Mouse (Mus musculus) WW6 (cell line): ENCODE measurements at regions not wholly inside any gene's neighbourhood (a gene's known extent, or its start where the extent isn't known, plus 50 kb on each side); places are given as distances from the start of the nearest gene placed in this dataset.

ENCODE experiments used
- DNase-seq: peaks from one replicate; pipeline ENCODE4 v3.0.0-alpha.2; 2013; ENCODE audit warnings: low read depth, low spot score

DNA sequence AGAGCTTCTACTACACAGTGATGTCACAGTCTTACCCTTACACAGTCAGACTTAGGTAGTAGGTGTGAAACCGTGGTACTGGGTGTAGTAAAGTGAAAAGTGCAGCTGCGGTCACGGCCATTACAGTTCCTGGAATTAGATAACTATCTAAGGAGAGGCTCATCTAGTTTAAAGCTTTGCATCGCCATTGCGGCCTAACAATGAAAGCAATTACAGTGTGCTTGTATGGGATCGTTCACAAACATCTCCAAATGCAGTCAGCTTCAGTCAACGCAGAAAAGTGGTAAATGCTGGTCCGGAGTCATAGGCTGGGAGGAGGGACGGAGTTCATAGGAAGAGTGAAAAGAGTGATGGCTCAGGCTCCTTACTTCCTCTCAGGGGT lies 106.0 kb upstream of the Col1a2 start:
- no peak for DNase-seq

DNA sequence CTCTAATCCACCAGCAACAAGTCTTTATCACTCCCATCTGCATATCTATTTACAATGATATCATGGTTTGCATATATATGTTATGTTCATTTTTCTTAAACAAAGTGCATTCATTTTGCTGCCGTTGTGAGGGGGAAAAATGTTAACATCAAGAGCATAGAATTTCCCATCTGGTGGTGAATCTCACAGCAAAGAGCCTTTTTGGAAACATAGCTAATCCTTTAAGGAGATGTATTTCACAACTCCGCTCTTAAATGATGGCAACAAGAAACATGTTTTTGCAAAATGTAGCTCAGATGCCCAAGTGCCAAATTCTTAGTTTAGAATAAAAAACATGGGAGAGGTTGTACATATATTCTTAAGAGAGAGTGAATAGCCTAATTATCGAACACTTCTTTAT lies 99.3 kb upstream of the Col1a2 start:
- no peak for DNase-seq

DNA sequence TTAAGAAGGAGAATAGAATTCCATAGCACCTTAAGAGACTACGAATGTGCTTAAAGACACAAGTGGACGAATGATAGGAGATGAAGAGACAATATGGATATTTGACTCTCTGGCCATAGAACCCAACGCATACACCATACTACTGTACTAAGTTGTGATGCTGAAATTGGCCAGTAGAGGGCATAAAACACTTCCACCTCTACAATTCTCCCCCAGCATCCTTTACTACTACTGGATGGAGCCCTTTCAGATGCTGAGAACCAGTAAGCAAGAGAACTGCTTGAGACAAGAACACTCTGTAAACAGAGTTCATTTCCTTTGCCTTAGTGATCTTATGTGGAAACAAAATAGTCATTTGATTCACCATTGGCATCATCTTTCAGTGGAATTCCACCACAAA lies 96.9 kb upstream of the Col1a2 start:
- peak; percentile 26 for DNase-seq

DNA sequence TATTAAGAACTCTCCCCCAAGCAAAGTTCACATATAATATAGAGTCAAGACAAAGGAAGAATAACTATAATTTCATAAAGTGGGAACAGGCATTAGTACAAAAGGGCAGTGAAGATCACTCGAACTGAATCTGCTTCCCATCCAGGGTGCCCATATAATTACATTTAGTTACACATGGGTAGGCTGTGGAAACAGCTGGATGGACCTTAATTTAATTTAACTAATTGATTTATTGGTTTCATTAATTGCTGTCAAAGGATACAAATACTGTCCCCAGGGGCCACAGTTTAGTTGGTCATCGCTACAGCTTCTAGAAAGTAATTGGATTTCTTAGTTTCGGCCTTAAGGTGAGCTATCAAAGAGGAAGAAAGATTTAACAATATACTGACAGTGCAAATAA lies 91.4 kb upstream of the Col1a2 start:
- no peak for DNase-seq

DNA sequence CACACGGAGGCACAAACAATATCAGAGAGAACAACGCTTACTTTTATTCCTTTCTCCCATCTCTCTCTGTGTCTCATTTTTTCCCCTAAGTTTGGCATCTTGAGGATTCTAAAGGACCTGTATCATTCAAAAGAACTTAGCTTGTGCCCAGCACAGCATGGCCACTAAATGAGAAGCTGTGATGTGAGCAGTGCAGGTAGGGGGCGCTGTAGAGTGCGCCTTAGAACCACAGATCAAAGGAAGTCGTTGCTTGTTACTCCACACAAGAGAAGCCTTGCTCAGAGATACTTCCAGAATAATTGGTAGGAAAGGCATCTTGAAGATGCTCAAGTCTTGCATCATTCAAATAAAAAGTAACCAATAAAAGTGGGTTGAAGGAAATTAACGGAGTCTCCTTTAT lies 90.4 kb upstream of the Col1a2 start:
- peak; percentile 48 for DNase-seq

DNA sequence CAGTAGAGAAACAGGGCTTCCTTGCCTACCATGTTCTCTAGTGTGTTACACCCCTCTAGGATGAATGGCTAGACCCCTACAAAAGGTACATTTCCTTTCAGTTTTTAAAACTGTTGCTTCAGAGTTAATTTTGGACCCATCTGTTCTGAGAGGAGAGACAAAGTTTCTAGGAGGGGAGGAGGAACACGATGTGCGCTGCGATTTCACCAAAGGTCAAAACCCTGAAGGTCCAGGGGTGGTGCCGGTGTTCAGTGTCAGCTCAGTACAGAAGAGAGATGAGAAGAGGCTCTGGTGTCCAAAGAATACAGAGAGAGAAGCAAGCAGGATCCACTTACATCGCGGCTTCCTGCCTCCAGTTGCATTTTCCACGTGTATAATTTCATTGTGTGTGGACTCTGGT lies 89.4 kb upstream of the Col1a2 start:
- no peak for DNase-seq

DNA sequence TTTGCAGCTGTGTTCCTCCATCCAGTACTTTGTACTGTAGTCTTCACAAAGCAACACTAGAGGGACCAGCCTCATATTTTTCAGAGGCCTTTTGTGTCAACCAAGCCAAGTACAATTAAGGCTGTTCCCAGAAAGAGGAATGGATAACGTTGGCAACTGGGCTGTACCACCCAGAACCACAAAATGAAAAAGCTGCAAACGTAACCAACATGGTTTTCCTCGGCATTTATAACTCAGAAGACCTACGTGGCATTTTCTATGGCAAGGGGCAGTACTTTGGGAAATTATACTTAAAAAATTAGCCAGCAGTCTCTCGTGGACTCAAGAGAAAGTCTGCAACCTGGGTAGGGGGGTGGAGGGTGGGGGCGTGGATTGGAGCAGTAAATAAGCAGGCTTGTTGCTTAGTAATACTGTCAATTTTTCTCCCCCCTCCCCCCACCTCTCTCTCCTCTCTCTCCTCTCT lies 87.3 kb upstream of the Col1a2 start:
- no peak for DNase-seq

DNA sequence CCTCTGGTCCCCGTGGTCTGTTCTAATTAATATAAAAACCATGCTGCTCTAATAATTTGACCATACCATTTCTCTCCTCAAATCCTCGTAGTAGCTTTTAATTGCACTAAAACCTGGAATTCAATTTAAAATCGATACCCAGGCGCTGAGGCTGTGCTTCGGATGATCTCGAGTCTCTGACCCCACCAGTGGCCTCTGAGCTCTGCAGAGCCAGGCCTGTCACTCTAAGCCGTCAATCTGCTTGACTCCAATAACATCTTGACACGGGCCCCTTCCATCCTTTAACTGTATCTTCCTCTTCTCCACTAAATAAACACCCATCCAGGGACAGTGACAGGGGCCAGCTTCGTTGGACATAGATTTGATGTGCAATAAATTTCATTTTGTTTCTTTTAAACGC lies 86.2 kb upstream of the Col1a2 start:
- no peak for DNase-seq

DNA sequence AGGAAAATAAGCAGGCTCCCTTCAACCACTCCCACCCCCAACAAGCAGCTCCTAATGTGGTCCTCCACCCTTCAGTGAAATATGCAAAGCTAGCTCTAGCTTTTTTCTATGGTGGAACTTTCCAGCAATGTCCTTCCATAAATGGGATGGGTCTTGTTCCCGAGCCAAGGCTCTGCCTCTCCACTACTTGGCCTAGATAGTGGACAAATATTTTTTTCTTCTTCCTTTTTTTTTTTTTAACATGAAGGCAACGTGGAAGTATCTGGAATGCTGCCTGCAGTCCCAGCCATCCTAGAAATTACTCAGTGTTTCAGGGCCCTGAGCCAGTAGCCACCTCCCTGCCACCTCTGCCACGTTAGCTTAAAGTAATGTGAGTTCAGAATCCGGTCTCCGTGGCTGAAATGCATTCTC lies 85.7 kb upstream of the Col1a2 start:
- no peak for DNase-seq

DNA sequence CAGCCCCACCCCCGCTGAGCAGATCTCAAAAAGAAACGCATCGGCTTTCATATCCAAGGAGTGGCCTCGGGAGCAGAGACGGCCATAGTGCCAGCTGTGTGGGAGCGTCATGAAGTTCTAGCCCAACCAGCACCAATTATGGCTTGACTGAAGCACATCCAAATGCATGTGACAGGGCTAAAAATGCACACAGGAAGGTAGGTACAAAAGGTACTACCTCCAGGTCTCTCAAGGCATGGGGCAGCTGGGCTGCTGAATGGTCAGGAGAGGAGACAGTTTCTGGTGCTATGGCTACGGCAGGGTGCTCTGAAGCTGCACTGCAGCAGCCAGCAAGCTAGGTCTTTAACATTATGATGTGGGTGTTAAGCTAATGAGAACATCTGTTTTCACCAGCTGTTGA lies 83.1 kb upstream of the Col1a2 start:
- DNase-seq = no peak

DNA sequence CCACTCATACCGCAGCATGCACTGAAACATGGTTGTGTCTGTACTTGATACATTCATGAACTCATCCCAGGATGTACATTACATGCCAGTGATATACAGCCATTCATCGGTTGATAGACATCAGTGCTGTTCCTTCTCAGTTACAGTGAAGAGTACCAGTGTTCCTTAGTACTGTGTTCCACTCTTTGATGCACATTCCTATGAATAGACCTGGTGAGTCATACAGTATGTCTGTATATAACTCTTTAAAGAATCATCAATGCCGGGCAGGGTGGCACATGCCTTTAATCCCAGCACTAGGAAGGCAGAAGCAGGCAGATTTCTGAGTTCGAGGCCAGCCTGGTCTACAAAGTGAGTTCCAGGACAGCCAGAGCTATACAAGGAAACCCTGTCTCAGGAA lies 77.5 kb upstream of the Col1a2 start:
- no peak for DNase-seq

DNA sequence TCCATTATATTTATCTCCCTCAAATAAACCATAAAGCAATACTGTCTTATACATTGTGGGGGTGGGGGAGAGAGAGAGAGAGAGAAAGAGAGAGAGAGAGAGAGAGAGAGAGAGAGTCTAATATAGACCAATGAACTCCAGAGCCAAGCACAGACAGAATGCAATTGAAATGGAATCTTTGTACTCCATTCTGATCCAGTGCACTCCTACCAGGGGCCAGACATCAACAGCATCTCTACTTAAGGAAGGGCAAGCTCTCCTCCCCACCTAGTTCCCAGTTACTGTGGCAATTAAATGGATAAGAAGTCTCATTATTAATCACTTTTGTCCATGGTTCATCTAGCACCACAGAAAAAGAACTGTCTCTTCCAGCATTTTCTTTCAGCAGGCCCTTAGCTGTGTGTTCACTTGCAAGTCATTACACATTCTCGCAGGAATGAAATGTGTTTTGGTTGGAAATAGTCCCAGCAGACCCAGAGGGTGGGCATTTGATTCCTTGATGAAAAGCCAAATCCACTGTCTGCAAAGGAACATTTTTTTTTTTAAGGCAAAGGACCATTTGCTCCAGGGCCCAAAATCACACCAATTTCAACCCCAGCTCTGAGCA lies 73.8 kb upstream of the Col1a2 start:
- no peak for DNase-seq

DNA sequence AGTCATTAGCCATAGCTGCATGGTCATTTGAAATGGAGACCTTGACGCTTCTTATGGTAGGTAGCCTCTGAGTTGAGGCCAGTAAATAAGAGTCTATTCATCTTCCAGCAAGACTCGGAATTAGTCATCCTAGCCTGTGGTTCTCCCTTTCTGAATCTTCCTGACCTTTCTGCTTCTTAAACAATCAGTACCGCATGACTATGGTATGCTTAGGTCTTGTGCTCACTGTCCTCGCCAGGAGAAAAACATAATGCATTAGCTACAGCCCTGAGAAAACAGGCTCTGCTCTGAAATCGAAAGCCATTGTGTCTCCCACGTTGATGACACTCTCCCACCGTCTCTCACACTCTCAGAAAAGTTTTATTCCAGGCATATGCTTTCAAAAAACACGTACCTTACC lies 72.4 kb upstream of the Col1a2 start:
- DNase-seq = no peak

DNA sequence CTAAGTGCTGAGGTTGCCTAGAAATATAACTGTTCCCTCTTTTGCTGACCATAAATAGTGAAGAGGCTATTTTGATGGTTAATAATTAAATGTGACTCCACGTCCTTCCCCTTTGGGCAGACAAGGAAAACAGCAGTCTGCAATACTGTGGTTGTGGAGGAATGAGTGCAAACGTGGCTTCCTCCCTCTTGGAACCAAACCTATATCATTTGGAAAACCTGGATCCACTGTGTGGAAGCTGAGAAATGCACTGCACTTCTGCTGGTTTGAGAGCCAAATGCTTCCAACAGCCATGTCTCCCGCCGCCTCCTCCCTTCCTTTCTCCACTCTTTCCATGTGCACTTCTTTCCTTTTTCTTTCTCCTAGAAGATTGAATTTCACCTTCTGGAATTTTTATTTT lies 68.2 kb upstream of the Col1a2 start:
- no peak for DNase-seq

DNA sequence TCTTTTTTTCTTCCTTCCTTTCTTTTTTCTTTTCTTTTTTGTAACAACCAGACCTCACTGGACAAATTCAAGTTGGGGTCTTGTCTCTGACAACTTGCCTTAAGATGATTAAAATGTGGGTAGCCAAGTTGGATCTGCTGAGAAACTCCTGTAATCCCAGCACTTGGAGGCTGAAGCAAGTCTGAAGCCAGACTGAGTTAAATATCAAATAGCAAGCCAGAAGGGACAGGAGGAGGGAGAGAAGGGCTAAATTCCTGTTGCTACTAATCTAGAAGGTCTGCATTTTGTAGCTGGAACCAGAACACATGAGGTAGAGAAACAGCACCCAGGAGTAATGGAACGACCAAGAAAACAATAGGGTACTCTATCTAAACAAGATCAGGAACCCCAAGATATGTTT lies 67.7 kb upstream of the Col1a2 start:
- no peak for DNase-seq

DNA sequence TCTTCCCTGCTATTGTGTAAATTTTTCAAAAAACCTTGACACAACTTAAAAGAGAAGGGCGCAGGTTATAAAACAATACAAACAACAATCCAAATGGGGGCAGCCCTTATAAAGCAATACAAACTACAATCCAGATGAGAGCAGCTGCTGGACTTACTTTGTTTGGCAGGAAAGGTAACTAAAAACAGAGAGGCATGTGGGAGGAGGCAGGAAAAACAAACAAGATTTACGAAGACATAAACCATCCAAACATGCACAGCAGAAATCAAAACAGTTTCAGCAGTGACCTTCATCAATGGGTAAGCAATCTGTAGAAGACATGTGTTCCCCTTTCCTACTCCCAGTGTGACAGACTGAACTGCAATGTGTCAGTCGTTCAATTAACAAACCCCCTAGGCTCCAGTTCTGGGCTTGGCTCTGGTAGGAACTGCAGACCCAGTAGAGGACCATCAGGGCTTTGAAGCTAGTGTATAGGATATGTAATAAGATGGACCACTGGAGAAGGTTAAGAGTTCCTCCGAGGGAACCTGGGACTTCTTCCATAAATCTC lies 62.9 kb upstream of the Col1a2 start:
- no peak for DNase-seq

DNA sequence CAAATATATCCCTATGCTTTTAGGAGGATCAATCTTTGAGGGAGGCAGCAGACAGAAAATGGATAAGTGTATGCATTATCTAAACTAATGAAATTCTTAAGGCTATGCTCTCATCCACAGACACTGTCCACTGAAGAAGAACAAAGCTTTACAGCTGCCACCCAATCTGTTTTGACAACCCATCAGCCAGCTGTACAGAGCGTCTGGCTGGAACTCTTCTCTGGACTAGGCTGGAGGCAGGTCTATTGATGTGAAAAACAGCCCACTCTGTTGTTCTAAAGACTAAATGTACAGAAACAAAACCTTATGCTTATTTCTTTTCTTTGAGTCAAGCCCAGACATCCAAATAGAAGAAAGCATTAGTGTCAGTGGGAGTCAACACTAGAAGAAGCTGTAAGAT lies 58.7 kb upstream of the Col1a2 start:
- no peak for DNase-seq

DNA sequence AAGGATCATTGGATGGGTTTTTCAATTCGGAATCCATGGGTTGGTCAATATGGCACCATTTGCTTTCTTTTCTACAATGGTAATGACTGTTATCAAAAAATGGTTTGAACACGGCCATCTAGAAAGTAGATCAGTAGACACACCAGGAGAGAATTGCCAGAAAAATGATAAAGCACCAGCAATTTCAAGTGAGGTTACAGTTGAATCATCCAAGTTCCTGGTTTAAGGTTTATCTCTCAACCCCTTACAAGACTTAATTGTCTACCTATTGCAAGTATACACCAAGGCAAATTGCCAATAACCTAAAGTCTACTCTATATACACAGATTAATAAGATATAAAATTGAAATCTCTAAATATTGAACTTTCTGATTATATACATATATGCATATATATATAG lies 53.4 kb upstream of the Col1a2 start:
- no peak for DNase-seq
